Mouse (Mus musculus) activated CD4-positive, CD25-positive, alpha-beta regulatory T cell, adult 4 months (primary cell): Measurements from ENCODE around the gene Hoxc12. TPM values are rescaled to one million over a fixed set of nuclear protein-coding genes. Genes with fewer than 3 reads are reported as not detected.

Source experiments
- ATAC-seq: one replicate; pipeline ENCODE4 v1.8.0; 2017
- polyA plus RNA-seq, 2 experiments: library from polyadenylated mRNA; unstranded; fragments of 100-300 nt; shearing (Covaris generic); gene quantifications; one replicate each; pipeline ENCODE4 v1.2.1; 2017

Gene Hoxc12
- polyA plus RNA-seq, result not detected

- no peak for ATAC-seq
Measured at GRCm38 (mm10) chr15:102936279-102936972, at the start of gene Hoxc12. TSS of gene Hoxc12 (plus strand) at chr15:102936757.

GRCm38 (mm10) chr15:102895115-102895514, 41.4 kb upstream of the Hoxc12 start:
- no peak for ATAC-seq

GRCm38 (mm10) chr15:102904946-102905345, 31.6 kb upstream of the Hoxc12 start:
- no peak for ATAC-seq

- ATAC-seq, result no peak
Measured at GRCm38 (mm10) chr15:102909536-102909935, 27.0 kb upstream of the Hoxc12 start.

- no peak for ATAC-seq
Measured at GRCm38 (mm10) chr15:102910038-102910437, 26.5 kb upstream of the Hoxc12 start.

GRCm38 (mm10) chr15:102910496-102911095, 26.0 kb upstream of the Hoxc12 start:
- ATAC-seq, result no peak

GRCm38 (mm10) chr15:102913038-102913585, 23.4 kb upstream of the Hoxc12 start:
- no peak for ATAC-seq

- ATAC-seq, result no peak
Measured at GRCm38 (mm10) chr15:102917972-102918572, 18.5 kb upstream of the Hoxc12 start.

- no peak for ATAC-seq
Measured at GRCm38 (mm10) chr15:102918611-102919265, 17.8 kb upstream of the Hoxc12 start.

- no peak for ATAC-seq
Measured at GRCm38 (mm10) chr15:102919336-102920180, 17.0 kb upstream of the Hoxc12 start.

GRCm38 (mm10) chr15:102920619-102921018, 15.9 kb upstream of the Hoxc12 start:
- ATAC-seq, result no peak

GRCm38 (mm10) chr15:102921053-102922011, 15.2 kb upstream of the Hoxc12 start, which contains the start of gene Hoxc13:
TSS of gene Hoxc13 (plus strand) at chr15:102921103.
- ATAC-seq, result no peak

- ATAC-seq, result no peak
Measured at GRCm38 (mm10) chr15:102922012-102922362, 14.6 kb upstream of the Hoxc12 start.

- ATAC-seq, result no peak
Measured at GRCm38 (mm10) chr15:102922636-102923500, 13.7 kb upstream of the Hoxc12 start.

- no peak for ATAC-seq
Measured at GRCm38 (mm10) chr15:102927032-102927645, 9.4 kb upstream of the Hoxc12 start.

GRCm38 (mm10) chr15:102931706-102932358, 4.7 kb upstream of the Hoxc12 start:
- no peak for ATAC-seq

- ATAC-seq, result no peak
Measured at GRCm38 (mm10) chr15:102934438-102934837, 2.1 kb upstream of the Hoxc12 start.

- ATAC-seq, result no peak
Measured at GRCm38 (mm10) chr15:102934897-102935296, 1.7 kb upstream of the Hoxc12 start.
